Mouse (Mus musculus): ENCODE measurements around the gene Lrrtm4. TPM values are rescaled to one million over a fixed set of nuclear protein-coding genes. Genes with fewer than 3 reads are reported as not detected.

Lrrtm4 gene
- total and polyA plus RNA-seq, 2 experiments from 2014 or later: 22.2 to 45.1 TPM

GRCm38 (mm10) chr6:80094909-80095308 is 76.2 kb downstream of the Lrrtm4 start:
- Histone ChIP-seq H3K27me3 (ENCODE audit: insufficient read depth, low read length) (no peaks in the 10 kb centered on the region), H3K27ac (ENCODE audit: low read depth, low read length) (no peak overlapping the region), H3K4me2 (ENCODE audit: low read depth, low read length, poor library complexity, severe bottlenecking) (no peak overlapping the region), H3K4me1 (ENCODE audit: insufficient read depth, low read length) (no peaks in the 10 kb centered on the region), H3K9ac (replicated peaks; ENCODE audit: low read length, poor library complexity, severe bottlenecking) (no peak overlapping the region), H3K9me3 (ENCODE audit: low read length) (no peaks in the 10 kb centered on the region), H3K36me3 (ENCODE audit: insufficient read depth, low read length) (no peaks in the 10 kb centered on the region), H3K4me3 (ENCODE audit: low read depth, low read length) (no peak overlapping the region)
- ATAC-seq (ENCODE audit: low FRiP score): no peak
- TF ChIP-seq CTCF (IDR thresholded peaks at IDR 0.05): no peak
- DNase-seq (ENCODE audit: low spot score): peak; percentile 9
- 79% methylated on average over 4 of the region's 4 CpGs for WGBS

GRCm38 (mm10) chr6:80105343-80105742 is 86.7 kb downstream of the Lrrtm4 start:
- no peaks in the 10 kb centered on the region for H3K36me3 ChIP-seq (ENCODE audit: insufficient read depth, low read length)
- H3K9ac ChIP-seq (replicated peaks; ENCODE audit: low read length, poor library complexity, severe bottlenecking): no peak overlapping the region
- no peak overlapping the region for H3K4me3 ChIP-seq (ENCODE audit: low read depth, low read length)
- H3K9me3 ChIP-seq (ENCODE audit: low read length): no peaks in the 10 kb centered on the region
- H3K4me1 ChIP-seq (ENCODE audit: insufficient read depth, low read length): no peaks in the 10 kb centered on the region
- DNase-seq (ENCODE audit: low spot score) (peak; percentile 17), ATAC-seq (ENCODE audit: low FRiP score) (no peak)
- H3K4me2 ChIP-seq (ENCODE audit: low read depth, low read length, poor library complexity, severe bottlenecking): no peak overlapping the region
- no peak overlapping the region for H3K27ac ChIP-seq (ENCODE audit: low read depth, low read length)
- no peak for TF ChIP-seq CTCF (IDR thresholded peaks at IDR 0.05)
- WGBS: 47% methylated on average over 2 of the region's 2 CpGs
- no peaks in the 10 kb centered on the region for H3K27me3 ChIP-seq (ENCODE audit: insufficient read depth, low read length)

GRCm38 (mm10) chr6:80105843-80106242 is 87.2 kb downstream of the Lrrtm4 start:
- Histone ChIP-seq H3K4me1 (ENCODE audit: insufficient read depth, low read length) (no peaks in the 10 kb centered on the region), H3K27ac (ENCODE audit: low read depth, low read length) (no peak overlapping the region), H3K27me3 (ENCODE audit: insufficient read depth, low read length) (no peaks in the 10 kb centered on the region), H3K9ac (replicated peaks; ENCODE audit: low read length, poor library complexity, severe bottlenecking) (no peak overlapping the region), H3K9me3 (ENCODE audit: low read length) (no peaks in the 10 kb centered on the region), H3K36me3 (ENCODE audit: insufficient read depth, low read length) (no peaks in the 10 kb centered on the region), H3K4me3 (ENCODE audit: low read depth, low read length) (no peak overlapping the region), H3K4me2 (ENCODE audit: low read depth, low read length, poor library complexity, severe bottlenecking) (no peak overlapping the region)
- WGBS: 58% methylated on average over 1 of the region's 1 CpGs
- TF ChIP-seq CTCF (IDR thresholded peaks at IDR 0.05): no peak
- DNase-seq (ENCODE audit: low spot score) (no peak), ATAC-seq (ENCODE audit: low FRiP score) (no peak)

- no peak overlapping the region for H3K27ac ChIP-seq (ENCODE audit: low read depth, low read length)
- H3K4me1 ChIP-seq (ENCODE audit: insufficient read depth, low read length): no peaks in the 10 kb centered on the region
- 83% methylated on average over 1 of the region's 1 CpGs for WGBS
- H3K27me3 ChIP-seq (ENCODE audit: insufficient read depth, low read length): no peaks in the 10 kb centered on the region
- H3K4me2 ChIP-seq (ENCODE audit: low read depth, low read length, poor library complexity, severe bottlenecking): no peak overlapping the region
- H3K4me3 ChIP-seq (ENCODE audit: low read depth, low read length): no peak overlapping the region
- H3K9me3 ChIP-seq (ENCODE audit: low read length): no peaks in the 10 kb centered on the region
- ATAC-seq (ENCODE audit: low FRiP score): no peak
- H3K36me3 ChIP-seq (ENCODE audit: insufficient read depth, low read length): no peaks in the 10 kb centered on the region
- H3K9ac ChIP-seq (replicated peaks; ENCODE audit: low read length, poor library complexity, severe bottlenecking): no peak overlapping the region
- no peak for TF ChIP-seq CTCF (IDR thresholded peaks at IDR 0.05)
- no peak for DNase-seq (ENCODE audit: low spot score)
These were observed 107.7 kb downstream of the Lrrtm4 start for GRCm38 (mm10) chr6:80126419-80126818.

DNA sequence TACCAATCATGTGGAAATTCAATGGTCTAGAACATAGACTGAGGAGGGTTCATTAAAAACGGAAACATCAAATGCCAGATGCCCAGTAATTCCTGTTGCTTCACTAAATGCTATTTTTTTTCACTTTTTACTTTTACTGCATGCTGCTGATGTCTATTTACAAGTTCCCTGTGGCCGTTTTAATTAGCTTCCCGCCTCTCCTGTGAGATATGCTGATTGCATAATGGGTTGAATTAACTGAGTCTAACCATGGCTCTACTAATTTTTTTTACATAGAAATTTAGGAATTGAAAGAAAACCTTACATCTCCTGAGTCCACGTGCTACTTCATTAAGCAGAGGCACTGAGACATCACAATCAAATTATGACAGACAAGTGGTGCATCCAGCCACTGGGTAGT is 143.9 kb downstream of the Lrrtm4 start:
- H3K4me1 ChIP-seq (ENCODE audit: insufficient read depth, low read length): no peaks in the 10 kb centered on the region
- DNase-seq (ENCODE audit: low spot score): peak; percentile 20
- WGBS: 65% methylated on average over 4 of the region's 4 CpGs

GRCm38 (mm10) chr6:80181916-80182315 is 163.2 kb downstream of the Lrrtm4 start:
- no peak overlapping the region for H3K4me2 ChIP-seq (ENCODE audit: low read depth, low read length, poor library complexity, severe bottlenecking)
- TF ChIP-seq CTCF (IDR thresholded peaks at IDR 0.05): no peak
- ATAC-seq (ENCODE audit: low FRiP score): no peak
- WGBS: 80% methylated on average over 1 of the region's 1 CpGs
- H3K27ac ChIP-seq (ENCODE audit: low read depth, low read length): no peak overlapping the region
- DNase-seq (ENCODE audit: low spot score): no peak
- H3K9ac ChIP-seq (replicated peaks; ENCODE audit: low read length, poor library complexity, severe bottlenecking): no peak overlapping the region
- no peaks in the 10 kb centered on the region for H3K9me3 ChIP-seq (ENCODE audit: low read length)
- no peaks in the 10 kb centered on the region for H3K27me3 ChIP-seq (ENCODE audit: insufficient read depth, low read length)
- H3K36me3 ChIP-seq (ENCODE audit: insufficient read depth, low read length): no peaks in the 10 kb centered on the region
- no peak overlapping the region for H3K4me3 ChIP-seq (ENCODE audit: low read depth, low read length)
- no peaks in the 10 kb centered on the region for H3K4me1 ChIP-seq (ENCODE audit: insufficient read depth, low read length)

More for the DNA sequence above, 143.9 kb downstream of the Lrrtm4 start:
- TF ChIP-seq CTCF (IDR thresholded peaks at IDR 0.05): no peak
- no peak for ATAC-seq (ENCODE audit: low FRiP score)
- Histone ChIP-seq H3K4me3 (ENCODE audit: low read depth, low read length) (no peak overlapping the region), H3K36me3 (ENCODE audit: insufficient read depth, low read length) (no peaks in the 10 kb centered on the region), H3K9me3 (ENCODE audit: low read length) (no peaks in the 10 kb centered on the region), H3K9ac (replicated peaks; ENCODE audit: low read length, poor library complexity, severe bottlenecking) (no peak overlapping the region), H3K27ac (ENCODE audit: low read depth, low read length) (no peak overlapping the region), H3K27me3 (ENCODE audit: insufficient read depth, low read length) (no peaks in the 10 kb centered on the region), H3K4me2 (ENCODE audit: low read depth, low read length, poor library complexity, severe bottlenecking) (no peak overlapping the region)
